Mouse (Mus musculus) limb, embryonic 14.5 days (tissue): ENCODE measurements at regions not wholly inside any gene's neighbourhood (a gene's known extent, or its start where the extent isn't known, plus 50 kb on each side); places are given as distances from the start of the nearest gene placed in this dataset.
"Not testable (repeated sequence)": the region's sequence is repeated elsewhere in the genome, so short reads cannot be mapped to it uniquely, and the experiment has no call there.

Source experiments
- ATAC-seq: fragments of 200-750 bp; cut with Nextera tagmentation; 2 replicates; pipeline ENCODE4 v1.8.0; 2017; ENCODE audit warnings: low read depth, moderate number of reproducible peaks, moderate TSS enrichment; ENCODE audit not compliant: low FRiP score
- DNase-seq: peaks from one replicate; pipeline ENCODE4 v3.0.0-alpha.2; 2015; ENCODE audit warnings: low spot score
- H3K27ac ChIP-seq: fragments of 300-500 bp; sonication (generic); replicated peaks from 2 replicates; pipeline ENCODE4 v1.5.1; 2014; ENCODE audit warnings: low read depth, mild to moderate bottlenecking, low read length, moderate library complexity, mixed read lengths
- H3K27me3 ChIP-seq: fragments of 300-500 bp; sonication (generic); 2 replicates; pipeline ENCODE4 v1.6.1; 2014; ENCODE audit warnings: low read length, mixed read lengths; ENCODE audit not compliant: control insufficient read depth, insufficient read depth
- H3K36me3 ChIP-seq: fragments of 300-500 bp; sonication (generic); 2 replicates; pipeline ENCODE4 v1.6.1; 2014; ENCODE audit warnings: mild to moderate bottlenecking, low read length, moderate library complexity, mixed read lengths; ENCODE audit not compliant: control insufficient read depth, insufficient read depth
- H3K4me1 ChIP-seq: fragments of 300-500 bp; sonication (generic); 2 replicates; pipeline ENCODE4 v1.6.1; 2014; ENCODE audit warnings: antibody characterized with exemption, low read length, mixed read lengths; ENCODE audit not compliant: control insufficient read depth, insufficient read depth
- H3K4me2 ChIP-seq: fragments of 300-500 bp; sonication (generic); replicated peaks from 2 replicates; pipeline ENCODE4 v1.6.1; 2014; ENCODE audit warnings: low read depth, mild to moderate bottlenecking, low read length, moderate library complexity; ENCODE audit not compliant: severe bottlenecking
- H3K4me3 ChIP-seq: fragments of 300-500 bp; sonication (generic); replicated peaks from 2 replicates; pipeline ENCODE4 v1.5.1; 2014; ENCODE audit warnings: low read length
- H3K9ac ChIP-seq: fragments of 300-500 bp; sonication (generic); 2 replicates; pipeline ENCODE4 v1.6.1; 2014; ENCODE audit warnings: mild to moderate bottlenecking, low read depth, low read length, moderate library complexity; ENCODE audit not compliant: severe bottlenecking
- H3K9me3 ChIP-seq: fragments of 300-500 bp; sonication (generic); 2 replicates; pipeline ENCODE4 v1.6.1; 2016; ENCODE audit warnings: low read length; ENCODE audit not compliant: control insufficient read depth
- POLR2A ChIP-seq: fragments of 200-500 bp; IDR thresholded peaks from 2 replicates; pipeline ENCODE4 v1.8.0; 2012; ENCODE audit warnings: inconsistent platforms, mild to moderate bottlenecking, moderate library complexity, borderline replicate concordance; ENCODE audit not compliant: insufficient read depth, insufficient read length; ENCODE audit errors: extremely low read depth
- WGBS: fragments of 180-500 bp; shearing (Covaris S2); extraction: QIAGEN DNeasy Blood & Tissue Kit; methylation state at CpG from one replicate; pipeline ENCODE4 v1.1.7; 2014; 5-methylcytosine and 5-hydroxymethylcytosine counted together

DNA sequence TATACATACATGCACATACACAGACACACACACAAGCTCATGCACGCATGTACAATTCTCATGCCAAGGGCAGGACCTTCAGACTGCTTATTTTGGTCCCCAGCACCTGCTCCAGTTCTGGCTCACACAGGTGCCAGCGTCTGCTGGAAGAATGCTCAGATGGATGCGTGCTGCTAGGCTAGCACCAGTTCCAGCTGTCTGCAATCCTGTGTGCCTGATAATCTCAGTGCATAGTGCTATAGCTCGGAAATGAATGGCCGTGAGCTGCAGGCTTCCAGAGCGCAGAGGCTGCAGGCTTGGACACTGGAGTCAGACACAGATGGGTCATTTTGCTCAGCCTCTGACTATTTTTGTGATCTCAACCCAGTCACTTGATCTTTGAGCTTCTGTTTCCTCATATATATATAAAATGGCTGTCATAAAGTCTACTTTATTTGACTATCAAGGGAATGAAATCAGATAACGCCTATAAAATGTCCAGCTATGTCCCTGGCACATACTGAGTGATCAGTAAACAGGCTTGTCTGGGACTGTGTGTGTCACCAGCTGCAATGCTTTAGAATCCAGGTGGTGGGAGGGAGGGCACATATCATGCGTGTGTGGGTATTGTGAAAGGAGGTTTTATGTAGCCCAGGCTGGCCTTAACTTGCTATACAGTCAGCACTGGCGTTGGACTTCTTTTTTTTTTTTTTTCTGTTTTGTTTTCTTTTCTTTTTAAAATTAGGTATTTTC is 91.7 kb upstream of the Eif4g2 start:
- no peak overlapping the region for H3K27ac ChIP-seq
- no peaks in the 10 kb centered on the region for H3K27me3 ChIP-seq
- no peak overlapping the region for H3K9ac ChIP-seq
- H3K4me2 ChIP-seq, result no peak overlapping the region
- ATAC-seq (peak; percentile 69), DNase-seq (peak; percentile 21)
- no peaks in the 10 kb centered on the region for H3K9me3 ChIP-seq
- no peak for TF ChIP-seq POLR2A
- no peak overlapping the region for H3K4me3 ChIP-seq
- H3K4me1 ChIP-seq, result peaks cover 2% of the 10 kb centered on the region; the same call in 1 of the 2 replicates
- H3K36me3 ChIP-seq, result no peaks in the 10 kb centered on the region
- 67% methylated on average over 9 of the region's 9 CpGs for WGBS

- 85% methylated on average over 2 of the region's 2 CpGs for WGBS
Observed at GRCm38 (mm10) chr7:111172061-111172460, 89.2 kb upstream of the Eif4g2 start.

GRCm38 (mm10) chr7:111168546-111169233 is 85.9 kb upstream of the Eif4g2 start:
- H3K27me3 ChIP-seq, H3K4me2 ChIP-seq, H3K4me3 ChIP-seq, H3K4me1 ChIP-seq, H3K27ac ChIP-seq, H3K9me3 ChIP-seq, ATAC-seq, H3K36me3 ChIP-seq, DNase-seq, H3K9ac ChIP-seq: not testable (repeated sequence)
- 82% methylated on average over 3 of the region's 3 CpGs for WGBS

More at GRCm38 (mm10) chr7:111172061-111172460, 89.2 kb upstream of the Eif4g2 start:
- no peak for DNase-seq
- no peak overlapping the region for H3K4me2 ChIP-seq
- H3K27ac ChIP-seq, result no peak overlapping the region
- H3K9ac ChIP-seq, result no peak overlapping the region
- no peak overlapping the region for H3K4me3 ChIP-seq
- ATAC-seq, result no peak
- H3K9me3 ChIP-seq, result no peaks in the 10 kb centered on the region
- H3K4me1 ChIP-seq, result no peaks in the 10 kb centered on the region
- no peaks in the 10 kb centered on the region for H3K27me3 ChIP-seq
- no peak for TF ChIP-seq POLR2A
- no peaks in the 10 kb centered on the region for H3K36me3 ChIP-seq

- WGBS, result 74% methylated on average over 3 of the region's 3 CpGs
- Histone ChIP-seq H3K4me2 (no peak overlapping the region), H3K9ac (no peak overlapping the region), H3K36me3 (no peaks in the 10 kb centered on the region), H3K9me3 (no peaks in the 10 kb centered on the region), H3K4me3 (no peak overlapping the region), H3K27me3 (no peaks in the 10 kb centered on the region), H3K27ac (no peak overlapping the region), H3K4me1 (no peaks in the 10 kb centered on the region)
- ATAC-seq, result no peak
- no peak for DNase-seq
- no peak for TF ChIP-seq POLR2A
Observed at GRCm38 (mm10) chr7:111164994-111165393, 82.2 kb upstream of the Eif4g2 start.

- Histone ChIP-seq H3K9ac (no peak overlapping the region), H3K36me3 (no peaks in the 10 kb centered on the region), H3K27me3 (no peaks in the 10 kb centered on the region), H3K9me3 (no peaks in the 10 kb centered on the region), H3K4me2 (no peak overlapping the region), H3K4me3 (no peak overlapping the region), H3K4me1 (no peaks in the 10 kb centered on the region), H3K27ac (no peak overlapping the region)
- no peak for TF ChIP-seq POLR2A
- ATAC-seq (no peak), DNase-seq (no peak)
- WGBS, result 87% methylated on average over 3 of the region's 3 CpGs
Observed at GRCm38 (mm10) chr7:111164276-111164675, 81.4 kb upstream of the Eif4g2 start.
